Mouse (Mus musculus): Measurements from ENCODE around the gene Cypt3. TPM values are rescaled to one million over a fixed set of nuclear protein-coding genes. Genes with fewer than 3 reads are reported as not detected.

Cypt3 gene
- not detected for total RNA-seq (2023)

DNA sequence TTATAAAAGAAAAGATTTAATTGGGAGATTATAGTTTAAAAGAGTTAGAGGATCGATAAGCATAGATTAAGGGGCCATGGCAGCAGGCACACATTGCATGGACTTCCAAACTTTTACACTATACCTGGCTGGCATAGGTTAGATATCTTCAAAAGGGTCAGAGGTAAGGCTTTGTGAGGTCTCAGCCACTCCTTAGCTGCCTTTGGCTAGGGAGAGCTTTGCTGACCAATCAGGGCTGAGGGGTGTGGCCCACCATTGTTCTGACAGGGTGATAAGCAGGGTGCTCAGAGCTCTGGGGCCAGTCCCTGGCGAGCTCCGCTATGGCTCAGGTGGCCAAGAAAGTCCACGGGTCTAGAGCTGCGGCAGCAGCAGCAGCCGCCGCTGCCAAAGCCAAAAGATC, at the start of gene Cypt3:
Gene Cypt3 (plus strand): TSS at position 301 of the 400 bp plus-strand sequence.

Other genes with a start within 250 kb of the Cypt3 start
- gene Ubqln2, start 60.4 kb upstream of the Cypt3 start, total RNA-seq (2023): 52.4 TPM
- gene Kctd12b, start 137.8 kb downstream of the Cypt3 start, total RNA-seq (2023): 7.2 TPM
- 16.5 TPM for gene Nbdy, start 165.0 kb downstream of the Cypt3 start, total RNA-seq (2023)